Mouse (Mus musculus) neural tube, embryonic 12.5 days (tissue): ENCODE measurements around the gene Zfp383. TPM values are rescaled to one million over a fixed set of nuclear protein-coding genes. Genes with fewer than 3 reads are reported as not detected.
"Not testable (repeated sequence)": the region's sequence is repeated elsewhere in the genome, so short reads cannot be mapped to it uniquely, and the experiment has no call there.

Source experiments
- ATAC-seq: fragments of 200-750 bp; cut with Nextera tagmentation; 2 replicates; pipeline ENCODE4 v1.8.0; 2017; ENCODE audit warnings: low read depth, mild to moderate bottlenecking, moderate TSS enrichment, moderate library complexity; ENCODE audit not compliant: low FRiP score
- H3K27ac ChIP-seq: fragments of 300-500 bp; sonication (generic); 2 replicates; pipeline ENCODE4 v1.5.1; 2016
- H3K27me3 ChIP-seq: fragments of 300-500 bp; sonication (generic); replicated peaks from 2 replicates; pipeline ENCODE4 v1.6.1; 2016; ENCODE audit warnings: mild to moderate bottlenecking
- H3K36me3 ChIP-seq: fragments of 300-500 bp; sonication (generic); 2 replicates; pipeline ENCODE4 v1.6.1; 2016; ENCODE audit warnings: mild to moderate bottlenecking
- H3K4me1 ChIP-seq: fragments of 300-500 bp; sonication (generic); 2 replicates; pipeline ENCODE4 v1.6.1; 2016
- H3K4me2 ChIP-seq: fragments of 300-500 bp; sonication (generic); replicated peaks from 2 replicates; pipeline ENCODE4 v1.6.1; 2016; ENCODE audit warnings: mild to moderate bottlenecking
- H3K4me3 ChIP-seq: fragments of 300-500 bp; sonication (generic); 2 replicates; pipeline ENCODE4 v1.5.1; 2016
- H3K9ac ChIP-seq: fragments of 300-500 bp; sonication (generic); 2 replicates; pipeline ENCODE4 v1.6.1; 2016; ENCODE audit warnings: mild to moderate bottlenecking
- H3K9me3 ChIP-seq: fragments of 300-500 bp; sonication (generic); 2 replicates; pipeline ENCODE4 v1.6.1; 2016; ENCODE audit warnings: mild to moderate bottlenecking
- WGBS: fragments of 180-500 bp; shearing (Covaris S2); methylation state at CpG from one replicate; pipeline ENCODE4 v1.1.7; 2016; 5-methylcytosine and 5-hydroxymethylcytosine counted together
- microRNA-seq: library from miRNA; unstranded; fragments of <30 nt; microRNA quantifications from one replicate; pipeline ENCODE4, GENCODE M21; 2017
- polyA plus RNA-seq: library from polyadenylated mRNA; unstranded; fragments of >200 nt; fragmentation: Nextera tagmentation; extraction: Ambion mirVana; gene quantifications from 2 replicates; pipeline ENCODE4 v1.2.1, GENCODE M21; 2016

Gene Zfp383
- polyA plus RNA-seq, 1 experiment from 2014 or later = 6.5 TPM

GRCm38 (mm10) chr7:29943720-29944119 is 35.7 kb downstream of the Zfp383 start:
- H3K9ac ChIP-seq = no peak overlapping the region
- peaks cover 34% of the 10 kb centered on the region for H3K36me3 ChIP-seq
- H3K9me3 ChIP-seq = no peaks in the 10 kb centered on the region
- H3K4me3 ChIP-seq = no peak overlapping the region
- H3K4me1 ChIP-seq = no peaks in the 10 kb centered on the region
- WGBS = 70% methylated on average over 2 of the region's 2 CpGs
- no peak for ATAC-seq
- H3K27ac ChIP-seq = no peak overlapping the region
- no peak overlapping the region for H3K4me2 ChIP-seq
- H3K27me3 ChIP-seq = no peaks in the 10 kb centered on the region

GRCm38 (mm10) chr7:29944201-29944600 is 36.2 kb downstream of the Zfp383 start:
- Histone ChIP-seq H3K4me3 (no peak overlapping the region), H3K9ac (no peak overlapping the region), H3K4me1 (no peaks in the 10 kb centered on the region), H3K27ac (no peak overlapping the region), H3K36me3 (peaks cover 34% of the 10 kb centered on the region), H3K27me3 (no peaks in the 10 kb centered on the region), H3K9me3 (no peaks in the 10 kb centered on the region), H3K4me2 (no peak overlapping the region)
- WGBS = 71% methylated on average over 2 of the region's 2 CpGs
- no peak for ATAC-seq

GRCm38 (mm10) chr7:29953086-29953485 is 45.1 kb downstream of the Zfp383 start:
- ATAC-seq = no peak
- Histone ChIP-seq H3K9me3 (no peaks in the 10 kb centered on the region), H3K9ac (peak overlapping the region; percentile 82), H3K27ac (peak overlapping the region; percentile 72; the same call in 1 of the 2 replicates), H3K36me3 (peaks cover 14% of the 10 kb centered on the region; the same call in 1 of the 2 replicates), H3K4me3 (peak overlapping the region; percentile 68), H3K27me3 (no peaks in the 10 kb centered on the region), H3K4me2 (peak overlapping the region; percentile 66), H3K4me1 (no peaks in the 10 kb centered on the region)
- 51% methylated on average over 10 of the region's 10 CpGs for WGBS

- Histone ChIP-seq H3K27ac (peak within 1 kb of the TSS; percentile 72), H3K27me3 (no peaks in the 10 kb centered on the region), H3K9ac (peak within 1 kb of the TSS; percentile 82), H3K36me3 (peaks cover 12% of the 10 kb centered on the region; the same call in 1 of the 2 replicates), H3K4me3 (peak within 1 kb of the TSS; percentile 68), H3K4me1 (no peaks in the 10 kb centered on the region), H3K4me2 (peak within 1 kb of the TSS; percentile 66), H3K9me3 (no peaks in the 10 kb centered on the region)
- 2% methylated on average over 52 of the region's 52 CpGs for WGBS
- ATAC-seq = peak; percentile 90
Observed at GRCm38 (mm10) chr7:29953513-29954401, 45.7 kb downstream of the Zfp383 start, which contains the start of gene Zfp74. Zfp74 (minus strand) TSS chr7:29954089.

- no peaks in the 10 kb centered on the region for H3K9me3 ChIP-seq
- 26% methylated on average over 4 of the region's 4 CpGs for WGBS
- no peak overlapping the region for H3K9ac ChIP-seq
- H3K27ac ChIP-seq = no peak overlapping the region
- no peak for ATAC-seq
- H3K36me3 ChIP-seq = peaks cover 7% of the 10 kb centered on the region; the same call in 1 of the 2 replicates
- no peaks in the 10 kb centered on the region for H3K4me1 ChIP-seq
- H3K4me3 ChIP-seq = no peak overlapping the region
- 0 out of 2 replicates have a peak overlapping the region, but pooled peaks have one; percentile 66 for H3K4me2 ChIP-seq
- H3K27me3 ChIP-seq = no peaks in the 10 kb centered on the region
Observed at GRCm38 (mm10) chr7:29954731-29955130, 46.7 kb downstream of the Zfp383 start.

GRCm38 (mm10) chr7:29956257-29956656 is 48.2 kb downstream of the Zfp383 start:
- 61% methylated on average over 10 of the region's 10 CpGs for WGBS
- Histone ChIP-seq H3K4me1 (no peaks in the 10 kb centered on the region), H3K27me3 (no peaks in the 10 kb centered on the region), H3K4me2 (no peak overlapping the region), H3K36me3 (no peaks in the 10 kb centered on the region), H3K9ac (no peak overlapping the region), H3K4me3 (no peak overlapping the region), H3K9me3 (no peaks in the 10 kb centered on the region), H3K27ac (no peak overlapping the region)
- no peak for ATAC-seq

- H3K4me1 ChIP-seq = no peaks in the 10 kb centered on the region
- no peak overlapping the region for H3K27ac ChIP-seq
- H3K9ac ChIP-seq = no peak overlapping the region
- H3K4me2 ChIP-seq = no peak overlapping the region
- ATAC-seq = no peak
- no peaks in the 10 kb centered on the region for H3K27me3 ChIP-seq
- no peak overlapping the region for H3K4me3 ChIP-seq
- H3K36me3 ChIP-seq = no peaks in the 10 kb centered on the region
- WGBS = 90% methylated on average over 11 of the region's 11 CpGs
- H3K9me3 ChIP-seq = no peaks in the 10 kb centered on the region
Observed at GRCm38 (mm10) chr7:29958125-29958724, 50.2 kb downstream of the Zfp383 start.

GRCm38 (mm10) chr7:29959004-29959403 is 51.0 kb downstream of the Zfp383 start:
- no peaks in the 10 kb centered on the region for H3K9me3 ChIP-seq
- no peak overlapping the region for H3K27ac ChIP-seq
- WGBS = 70% methylated on average over 3 of the region's 3 CpGs
- H3K27me3 ChIP-seq = no peaks in the 10 kb centered on the region
- no peaks in the 10 kb centered on the region for H3K4me1 ChIP-seq
- no peak overlapping the region for H3K4me2 ChIP-seq
- H3K4me3 ChIP-seq = no peak overlapping the region
- ATAC-seq = no peak
- H3K9ac ChIP-seq = no peak overlapping the region
- H3K36me3 ChIP-seq = no peaks in the 10 kb centered on the region

- H3K4me3 ChIP-seq, H3K36me3 ChIP-seq, H3K27ac ChIP-seq, H3K9me3 ChIP-seq, H3K27me3 ChIP-seq, ATAC-seq, H3K4me1 ChIP-seq, H3K9ac ChIP-seq, H3K4me2 ChIP-seq: not testable (repeated sequence)
- WGBS = 46% methylated on average over 38 of the region's 39 CpGs
Observed at GRCm38 (mm10) chr7:29965115-29965810, 57.2 kb downstream of the Zfp383 start.

Small RNA genes lying within 50 kb of the gene (microRNA-seq; reads per million reads assigned to microRNA genes)
- gene Mir7668 = not detected

Other genes with a start within 250 kb of the Zfp383 start
- 0.14 and 0.23 TPM in 2 replicates for gene Catsperg2, start 181.2 kb upstream of the Zfp383 start, polyA plus RNA-seq
- gene Zfp84, start 139.7 kb upstream of the Zfp383 start, polyA plus RNA-seq = 15.4 and 15.5 TPM in 2 replicates
- 9.7 and 10.4 TPM in 2 replicates for gene Zfp30, start 124.2 kb upstream of the Zfp383 start, polyA plus RNA-seq
- gene Zfp790, start 92.1 kb upstream of the Zfp383 start, polyA plus RNA-seq = 26.5 and 27.7 TPM in 2 replicates
- 11.1 and 11.3 TPM in 2 replicates for gene Zfp940, start 54.6 kb upstream of the Zfp383 start, polyA plus RNA-seq
- 12.7 and 13.9 TPM in 2 replicates for gene Zfp420, start 48.2 kb upstream of the Zfp383 start, polyA plus RNA-seq
- 14.8 and 16.8 TPM in 2 replicates for gene Zfp27, start 1.7 kb upstream of the Zfp383 start, polyA plus RNA-seq
- gene Zfp74, start 45.9 kb downstream of the Zfp383 start, polyA plus RNA-seq = 13.3 and 13.5 TPM in 2 replicates
- gene Zfp568, start 75.7 kb downstream of the Zfp383 start, polyA plus RNA-seq = 13.8 and 14.1 TPM in 2 replicates
- gene Zfp14, start 143.2 kb downstream of the Zfp383 start, polyA plus RNA-seq = 7.1 and 8.7 TPM in 2 replicates
- gene Zfp82, start 164.7 kb downstream of the Zfp383 start, polyA plus RNA-seq = 8.2 and 10.4 TPM in 2 replicates
- 1.4 and 3.1 TPM in 2 replicates for gene Gm26920, start 182.2 kb downstream of the Zfp383 start, polyA plus RNA-seq
- gene Zfp566, start 182.3 kb downstream of the Zfp383 start, polyA plus RNA-seq = 14.2 and 16.0 TPM in 2 replicates
- 107 and 116 TPM in 2 replicates for gene Zfp260, start 186.6 kb downstream of the Zfp383 start, polyA plus RNA-seq
- gene Zfp382, start 213.7 kb downstream of the Zfp383 start, polyA plus RNA-seq = 11.5 and 12.3 TPM in 2 replicates